Mouse (Mus musculus) heart, postnatal 0 days (tissue): ENCODE measurements at regions not wholly inside any gene's neighbourhood (a gene's known extent, or its start where the extent isn't known, plus 50 kb on each side); places are given as distances from the start of the nearest gene placed in this dataset.

Experiments
- CTCF ChIP-seq: IDR thresholded peaks from 2 replicates; pipeline ENCODE4 v1.5.1; 2016; ENCODE audit warnings: antibody characterized with exemption, control low read depth, low read depth
- EP300 ChIP-seq: IDR thresholded peaks from 2 replicates; pipeline ENCODE4 v1.6.1; 2016; ENCODE audit warnings: antibody characterized with exemption, low read depth

GRCm38 (mm10) chr11:31524708-31525107 is 147.0 kb downstream of the Bod1 start:
- TF ChIP-seq CTCF (no peak), EP300 (no peak)
